Mouse (Mus musculus): ENCODE results near the gene Hdgfl3.

DNA sequence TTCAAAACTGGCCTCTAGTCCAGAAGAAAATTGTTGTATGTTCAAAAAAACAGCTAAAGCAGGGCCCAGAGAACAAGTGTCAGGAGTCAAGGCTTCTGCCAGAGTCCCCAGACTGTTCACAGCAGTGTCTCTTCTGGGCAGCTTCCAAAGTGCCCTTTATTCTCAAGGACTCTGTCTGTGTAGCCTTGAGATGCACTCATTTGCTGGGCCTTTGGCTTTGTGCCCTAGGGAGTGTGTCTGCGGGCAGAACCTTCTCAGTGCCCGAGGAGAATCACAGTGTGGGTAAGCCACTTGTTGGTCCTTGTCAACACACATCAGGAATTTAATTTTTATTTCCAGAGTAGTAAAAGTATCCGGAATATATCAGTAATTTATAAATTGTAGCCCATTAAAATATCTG, 52.7 kb downstream of the Hdgfl3 start:
- TF ChIP-seq ZNF384 (IDR thresholded peaks at IDR 0.05; ENCODE audit: low read depth, low read length) (no peak), HCFC1 (IDR thresholded peaks at IDR 0.05; ENCODE audit: borderline replicate concordance, insufficient read depth, low read length) (no peak), MAFK (IDR thresholded peaks at IDR 0.05; ENCODE audit: insufficient read depth, low read depth, low read length) (no peak), CHD2 (IDR thresholded peaks at IDR 0.05; ENCODE audit: low read depth, low read length) (no peak)
